ENCODE assay signal across 14 mouse cellular contexts in the genomic region with DNA sequence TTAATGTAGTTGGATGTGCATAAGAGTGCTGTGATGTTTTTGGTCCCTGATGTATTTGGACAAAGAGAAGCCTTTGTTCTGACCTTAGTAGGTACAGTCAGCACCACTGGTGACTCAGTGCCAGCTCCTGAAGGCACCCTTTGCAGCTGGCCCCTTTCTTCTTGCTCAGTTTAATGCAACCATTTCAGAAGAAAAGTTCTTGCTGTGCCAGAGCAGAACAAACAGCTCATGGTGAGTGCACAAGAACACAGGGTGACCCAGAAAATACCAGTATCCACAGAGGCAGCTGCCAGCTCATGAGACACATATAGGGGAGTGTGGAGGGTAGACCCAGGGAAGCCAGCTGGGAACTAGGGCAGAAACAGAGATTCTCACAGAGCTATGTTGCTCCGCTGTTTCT. TPM values are rescaled to one million over a fixed set of nuclear protein-coding genes. Genes with fewer than 3 reads are reported as not detected.
DNase-seq lines count a peak whose midpoint lies in the region; ATAC-seq lines count a peak whose summit lies in the region.
"Had no signal": no experiment of that assay in that cellular context is flagged by ENCODE, and none has a peak within 500 bp of the region (broad histone marks: within the 10 kb centered on the region; RNA-seq: fewer than 3 reads in every experiment).

No protein-coding gene starts in this region.

- WGBS in midbrain, embryonic 13.5 days, result 97% methylated on average over 1 of the region's 1 CpGs
- 95% methylated on average over 1 of the region's 1 CpGs for WGBS in midbrain, embryonic 11.5 days
- 59% methylated on average over 1 of the region's 1 CpGs for WGBS in forebrain, embryonic 14.5 days

- no peak overlapping the region for H3K4me2 ChIP-seq in midbrain, embryonic 13.5 days (replicated peaks)
- H3K4me2 ChIP-seq in midbrain, embryonic 11.5 days, result no peak overlapping the region
- H3K4me2 ChIP-seq in forebrain, embryonic 14.5 days (ENCODE audit: low read length), result no peak overlapping the region
- H3K4me2 ChIP-seq: embryonic facial prominence, embryonic 13.5 days; heart, embryonic 11.5 days; kidney, embryonic 15.5 days had no signal

- H3K36me3 ChIP-seq in midbrain, embryonic 13.5 days, result peaks cover 4% of the 10 kb centered on the region
- H3K36me3 ChIP-seq in midbrain, embryonic 11.5 days (ENCODE audit: control insufficient read depth, insufficient read depth, low read length), result no peaks in the 10 kb centered on the region
- no peaks in the 10 kb centered on the region; the same call in 1 of the 2 replicates for H3K36me3 ChIP-seq in forebrain, embryonic 14.5 days (ENCODE audit: control insufficient read depth, insufficient read depth, low read length)
- H3K36me3 ChIP-seq: embryonic facial prominence, embryonic 13.5 days had no signal

- H3K4me1 ChIP-seq in midbrain, embryonic 13.5 days (replicated peaks), result no peaks in the 10 kb centered on the region
- no peaks in the 10 kb centered on the region for H3K4me1 ChIP-seq in midbrain, embryonic 11.5 days (ENCODE audit: control insufficient read depth, insufficient read depth, low read length)
- H3K4me1 ChIP-seq in forebrain, embryonic 14.5 days (ENCODE audit: control insufficient read depth, insufficient read depth, low read length), result peaks cover 5% of the 10 kb centered on the region; the same call in 1 of the 2 replicates
- H3K4me1 ChIP-seq: kidney, embryonic 15.5 days had no signal

- H3K9me3 ChIP-seq in midbrain, embryonic 13.5 days, result no peaks in the 10 kb centered on the region
- H3K9me3 ChIP-seq in midbrain, embryonic 11.5 days (ENCODE audit: control insufficient read depth, low read length), result no peaks in the 10 kb centered on the region
- H3K9me3 ChIP-seq in forebrain, embryonic 14.5 days (replicated peaks; ENCODE audit: control insufficient read depth, low read length), result no peaks in the 10 kb centered on the region
- H3K9me3 ChIP-seq: embryonic facial prominence, embryonic 13.5 days; kidney, embryonic 15.5 days had no signal

- intact Hi-C loops in heart, postnatal 14 days (cut with DNase I), result no loop called here

- no peak overlapping the region for H3K27ac ChIP-seq in midbrain, embryonic 13.5 days
- H3K27ac ChIP-seq in midbrain, embryonic 11.5 days (ENCODE audit: low read depth, low read length), result no peak overlapping the region
- H3K27ac ChIP-seq in forebrain, embryonic 14.5 days (ENCODE audit: low read depth, low read length), result peak overlapping the region; percentile 29; the same call in 1 of the 2 replicates
- H3K27ac ChIP-seq: embryonic facial prominence, embryonic 13.5 days; kidney, embryonic 15.5 days had no signal

- H3K27me3 ChIP-seq in midbrain, embryonic 13.5 days, result no peaks in the 10 kb centered on the region
- no peaks in the 10 kb centered on the region for H3K27me3 ChIP-seq in midbrain, embryonic 11.5 days (ENCODE audit: control insufficient read depth, insufficient read depth, low read length)
- no peaks in the 10 kb centered on the region for H3K27me3 ChIP-seq in forebrain, embryonic 14.5 days (replicated peaks; ENCODE audit: control insufficient read depth, insufficient read depth, low read length)
- H3K27me3 ChIP-seq: embryonic facial prominence, embryonic 13.5 days; kidney, embryonic 15.5 days had no signal

- DNase-seq in midbrain, embryonic 11.5 days (ENCODE audit: low spot score, missing footprints), result no peak
- peak; percentile 68 for DNase-seq in forebrain, embryonic 14.5 days (ENCODE audit: low spot score)
- DNase-seq in left cerebral cortex, adult 11 months (ENCODE audit: low spot score), result peak; percentile 46
- peak; percentile 16 for DNase-seq in right cerebral cortex, postnatal 14 days
- DNase-seq in kidney, postnatal 14 days, result no peak
- no peak for DNase-seq in heart, postnatal 14 days
- DNase-seq: lung, adult 18-20 months had no signal

- ATAC-seq in midbrain, embryonic 13.5 days, result 0 out of 2 replicates have a peak, but pooled peaks have one; percentile 43
- ATAC-seq in midbrain, embryonic 11.5 days (ENCODE audit: low FRiP score), result no peak
- ATAC-seq in forebrain, embryonic 14.5 days, result peak; percentile 92
- no peak for ATAC-seq in CD4-positive, CD25-positive, alpha-beta regulatory T cell, adult 4 months

- no peak overlapping the region for H3K4me3 ChIP-seq in midbrain, embryonic 13.5 days (replicated peaks)
- no peak overlapping the region for H3K4me3 ChIP-seq in midbrain, embryonic 11.5 days (ENCODE audit: low read depth, low read length)
- H3K4me3 ChIP-seq in forebrain, embryonic 14.5 days (ENCODE audit: low read depth, low read length), result no peak overlapping the region
- H3K4me3 ChIP-seq: embryonic facial prominence, embryonic 13.5 days; kidney, embryonic 15.5 days had no signal

- no peak overlapping the region for H3K9ac ChIP-seq in midbrain, embryonic 13.5 days (replicated peaks)
- H3K9ac ChIP-seq in midbrain, embryonic 11.5 days (ENCODE audit: low read length), result no peak overlapping the region
- H3K9ac ChIP-seq in forebrain, embryonic 14.5 days (ENCODE audit: low read length), result no peak overlapping the region
- H3K9ac ChIP-seq: embryonic facial prominence, embryonic 13.5 days; kidney, embryonic 15.5 days had no signal

RNA-seq across cellular contexts. Expression of gene Cyp2j13, which starts 48.9 kb away (rescaled TPM):
- not detected in 2 replicates for polyA plus RNA-seq in midbrain, embryonic 13.5 days (2015; fragmentation: Nextera tagmentation; extraction: Ambion mirVana)
- polyA plus RNA-seq in midbrain, embryonic 11.5 days (2014; fragmentation: Nextera tagmentation; extraction: Ambion mirVana), result not detected in 2 replicates
- polyA plus RNA-seq in forebrain, embryonic 14.5 days (2014; fragmentation: Nextera tagmentation; extraction: Ambion mirVana), result not detected in 2 replicates
- polyA plus RNA-seq in CD4-positive, CD25-positive, alpha-beta regulatory T cell, adult 4 months (2017; shearing (Covaris generic)), result not detected
- not detected for total RNA-seq in heart, postnatal 14 days (2021)
- polyA plus RNA-seq: embryonic facial prominence, embryonic 13.5 days; heart, embryonic 11.5 days; neural tube, embryonic 11.5 days; stomach, embryonic 16.5 days had no signal

Comparison
In these comparisons a context has a peak if more than half of its experiments do, and no peak if none do; other contexts are left out.
1. ATAC-seq: peak in midbrain, embryonic 13.5 days (single experiment) and forebrain, embryonic 14.5 days (single experiment); none in midbrain, embryonic 11.5 days (single experiment) and CD4-positive, CD25-positive, alpha-beta regulatory T cell, adult 4 months (single experiment).
2. DNase-seq: peak in forebrain, embryonic 14.5 days (single experiment), left cerebral cortex, adult 11 months (single experiment) and right cerebral cortex, postnatal 14 days (single experiment); none in midbrain, embryonic 11.5 days (single experiment), kidney, postnatal 14 days (single experiment) and heart, postnatal 14 days (0 of 2).